Mouse (Mus musculus) layer of hippocampus, postnatal 14 days (tissue): ENCODE data around the gene Igflr1. TPM values are rescaled to one million over a fixed set of nuclear protein-coding genes. Genes with fewer than 3 reads are reported as not detected.

Experiments
- DNase-seq, 2 experiments: peaks; one replicate each; pipeline ENCODE4 v3.0.0; 2021 to 2022; ENCODE audit warnings: low spot score in 2 of 2, mixed read lengths in 1 of 2
- total RNA-seq, 2 experiments: library from RNA; stranded (reverse); gene quantifications; 2 replicates each; pipeline ENCODE4 v1.2.3; 2021

Igflr1 gene
- total RNA-seq, 2 experiments from 2014 or later: 2.1 to 3.7 TPM

GRCm38 (mm10) chr7:30553021-30553589, 12.1 kb upstream of the Igflr1 start:
- DNase-seq: no peak

DNA sequence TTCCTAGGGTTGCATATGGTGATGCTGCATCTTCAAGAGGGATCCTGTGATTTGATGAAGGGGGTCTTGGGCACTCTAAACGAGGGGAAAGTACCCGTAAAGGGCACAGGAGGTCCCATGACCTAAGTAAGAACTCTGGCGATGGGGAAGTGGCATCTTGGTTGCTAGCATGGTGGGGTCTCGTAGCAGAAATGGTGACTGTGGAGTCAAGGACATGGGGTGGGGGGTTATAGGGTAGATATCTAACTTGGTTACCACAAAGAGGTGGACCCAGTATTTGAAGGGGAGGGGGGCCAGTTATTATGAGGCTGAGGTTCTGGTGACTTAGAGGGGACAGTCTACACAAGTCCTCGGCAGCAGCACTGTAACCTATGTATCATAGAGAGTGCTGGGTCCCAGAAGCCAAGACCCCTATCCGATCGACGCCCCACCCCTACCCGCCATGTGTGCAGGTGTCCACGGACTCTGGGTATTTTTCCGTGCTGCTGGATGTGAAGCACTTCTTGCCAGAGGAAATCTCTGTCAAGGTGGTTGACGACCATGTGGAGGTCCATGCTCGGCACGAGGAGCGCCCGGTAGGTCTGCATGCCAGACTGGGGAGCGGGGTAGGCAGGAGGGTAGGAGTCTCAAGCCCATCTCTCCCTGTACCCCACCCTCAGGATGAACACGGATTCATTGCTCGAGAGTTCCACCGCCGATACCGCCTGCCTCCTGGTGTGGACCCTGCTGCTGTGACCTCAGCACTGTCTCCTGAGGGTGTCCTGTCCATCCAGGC, 11.2 kb upstream of the Igflr1 start:
- DNase-seq: no peak

- no peak for DNase-seq
Observed at GRCm38 (mm10) chr7:30556894-30557536, 8.2 kb upstream of the Igflr1 start.

- no peak for DNase-seq
Observed at GRCm38 (mm10) chr7:30557901-30558514, 7.2 kb upstream of the Igflr1 start.

GRCm38 (mm10) chr7:30558656-30559442, 6.4 kb upstream of the Igflr1 start:
- no peak for DNase-seq

GRCm38 (mm10) chr7:30559443-30559954, 5.7 kb upstream of the Igflr1 start, which contains the start of gene Lin37:
Gene Lin37 (minus strand): TSS chr7:30559838.
- DNase-seq: peak; percentile 95 to 99

GRCm38 (mm10) chr7:30560296-30560695, 4.9 kb upstream of the Igflr1 start:
- DNase-seq: no peak

GRCm38 (mm10) chr7:30562526-30563116, 2.6 kb upstream of the Igflr1 start:
- DNase-seq: no peak

- DNase-seq: peak; percentile 94 to 99
Observed at GRCm38 (mm10) chr7:30563117-30563905, 1.9 kb upstream of the Igflr1 start, which contains the start of the genes U2af1l4, Gm49396 and Psenen. Gene U2af1l4 (plus strand): TSS chr7:30563301. Gene Gm49396 (plus strand): TSS chr7:30563344. Gene Psenen (minus strand): TSS chr7:30563627.

DNA sequence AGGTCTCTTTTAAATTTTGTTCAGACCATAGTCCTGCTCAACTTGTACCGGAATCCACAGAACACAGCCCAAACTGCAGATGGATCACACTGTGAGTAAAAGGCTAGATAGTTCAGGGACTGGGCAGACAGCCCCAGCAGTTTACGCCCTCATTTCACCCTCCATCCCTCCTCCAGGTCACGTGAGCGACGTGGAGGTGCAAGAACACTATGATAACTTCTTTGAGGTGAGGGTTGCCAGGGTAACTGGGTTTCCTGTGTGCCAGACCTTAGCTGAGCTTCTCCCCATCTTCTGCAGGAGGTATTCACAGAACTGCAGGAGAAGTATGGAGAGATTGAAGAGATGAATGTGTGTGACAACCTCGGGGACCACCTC, 1.3 kb upstream of the Igflr1 start:
- DNase-seq: no peak

DNA sequence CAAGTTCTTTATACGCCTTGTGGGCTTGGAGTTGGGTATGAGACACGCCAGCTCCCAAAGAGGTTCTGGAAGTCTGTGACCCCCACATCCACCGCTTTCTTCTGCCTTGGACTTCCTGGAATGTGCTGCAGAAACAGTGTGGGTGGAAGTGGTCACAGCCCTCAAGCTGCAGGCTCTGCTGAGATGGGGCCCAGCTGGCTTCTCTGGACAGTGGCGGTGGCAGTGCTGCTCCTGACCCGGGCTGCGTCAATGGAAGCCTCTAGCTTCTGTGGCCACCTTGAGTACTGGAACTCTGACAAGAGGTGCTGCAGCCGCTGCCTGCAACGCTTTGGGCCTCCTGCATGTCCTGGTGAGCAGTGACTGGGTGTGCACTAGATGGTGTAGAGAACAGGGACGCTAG, 806 bp downstream of the Igflr1 start:
- no peak for DNase-seq

DNA sequence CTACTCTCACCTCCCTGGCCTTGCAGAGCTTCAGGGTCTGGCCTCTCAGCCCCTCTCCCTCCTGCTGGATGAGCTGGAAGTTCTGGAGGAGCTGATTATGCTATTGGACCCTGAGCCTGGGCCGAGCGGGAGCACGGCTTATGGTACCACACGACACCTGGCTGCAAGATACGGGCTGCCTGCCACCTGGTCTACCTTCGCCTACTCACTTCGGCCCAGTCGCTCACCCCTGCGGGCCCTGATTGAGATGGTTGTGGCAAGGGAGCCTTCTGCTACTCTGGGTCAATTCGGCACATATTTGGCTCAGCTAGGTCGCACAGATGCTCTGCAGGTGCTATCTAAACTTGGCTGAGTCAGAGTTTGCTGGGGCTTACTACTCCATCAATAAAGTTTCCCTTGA, 2.3 kb downstream of the Igflr1 start:
- no peak for DNase-seq

DNA sequence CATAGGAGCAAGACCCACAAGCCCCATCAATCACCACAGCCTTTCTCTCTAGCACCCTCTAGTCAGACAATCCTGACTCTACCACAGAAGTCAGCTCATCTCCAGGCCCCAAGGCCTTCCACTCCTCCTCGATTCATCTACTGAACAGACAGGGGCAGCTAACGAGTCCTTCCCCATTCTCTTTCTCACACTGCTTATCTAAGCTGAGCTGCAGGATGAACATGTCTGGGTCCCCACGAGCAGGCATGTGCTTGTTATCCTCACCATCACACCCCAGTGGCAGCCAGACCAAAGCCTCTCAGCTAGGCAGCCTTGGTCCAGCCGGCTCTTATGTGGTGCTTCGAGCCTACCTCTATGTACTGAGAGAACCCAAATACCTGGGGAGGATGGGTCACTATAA, 7.2 kb downstream of the Igflr1 start:
- no peak for DNase-seq

DNA sequence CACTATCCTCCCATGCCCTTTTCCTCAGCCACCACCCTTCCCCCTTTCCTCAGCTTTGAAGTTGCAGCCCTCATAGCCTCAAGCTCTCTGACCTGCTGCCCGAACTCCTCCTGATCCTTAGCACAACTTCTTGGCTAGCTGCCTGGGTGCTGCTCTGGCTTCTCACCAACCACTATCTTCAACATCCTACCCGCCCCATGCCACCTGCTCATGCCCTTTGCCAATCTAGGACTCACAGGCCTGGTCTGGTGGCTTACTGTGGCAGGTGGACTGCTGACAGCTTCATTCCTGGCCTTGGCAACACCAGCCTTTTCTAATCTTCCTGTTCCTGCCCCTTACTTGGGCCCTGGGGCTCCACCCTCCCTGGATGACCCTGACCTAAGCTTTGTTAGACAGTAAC, 7.7 kb downstream of the Igflr1 start:
- no peak for DNase-seq

GRCm38 (mm10) chr7:30579950-30580349, 14.7 kb downstream of the Igflr1 start:
- no peak for DNase-seq

- DNase-seq: no peak
Observed at GRCm38 (mm10) chr7:30581547-30581946, 16.3 kb downstream of the Igflr1 start.

GRCm38 (mm10) chr7:30584339-30584738, 19.1 kb downstream of the Igflr1 start:
- no peak for DNase-seq

DNA sequence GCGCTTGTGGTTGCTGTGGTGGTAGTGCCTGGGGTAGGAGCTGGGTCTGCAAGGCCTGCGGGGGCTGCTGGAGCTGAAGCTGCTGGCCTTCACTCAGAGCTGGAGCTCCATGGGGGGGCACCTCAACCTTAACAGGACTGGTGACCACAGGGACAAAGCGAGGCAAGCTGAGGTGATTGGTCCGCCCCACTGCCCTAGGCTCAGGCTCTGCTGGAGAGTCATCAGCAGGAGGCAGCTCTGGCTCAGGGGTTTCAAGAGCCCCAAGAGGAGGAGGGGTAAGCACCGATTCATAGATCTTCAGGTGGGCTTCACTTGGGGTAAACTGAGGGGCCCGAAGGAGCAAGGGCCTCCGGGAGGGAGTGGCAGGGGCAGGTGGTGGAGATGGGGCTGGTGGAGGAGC, 19.9 kb downstream of the Igflr1 start:
- DNase-seq: no peak

DNA sequence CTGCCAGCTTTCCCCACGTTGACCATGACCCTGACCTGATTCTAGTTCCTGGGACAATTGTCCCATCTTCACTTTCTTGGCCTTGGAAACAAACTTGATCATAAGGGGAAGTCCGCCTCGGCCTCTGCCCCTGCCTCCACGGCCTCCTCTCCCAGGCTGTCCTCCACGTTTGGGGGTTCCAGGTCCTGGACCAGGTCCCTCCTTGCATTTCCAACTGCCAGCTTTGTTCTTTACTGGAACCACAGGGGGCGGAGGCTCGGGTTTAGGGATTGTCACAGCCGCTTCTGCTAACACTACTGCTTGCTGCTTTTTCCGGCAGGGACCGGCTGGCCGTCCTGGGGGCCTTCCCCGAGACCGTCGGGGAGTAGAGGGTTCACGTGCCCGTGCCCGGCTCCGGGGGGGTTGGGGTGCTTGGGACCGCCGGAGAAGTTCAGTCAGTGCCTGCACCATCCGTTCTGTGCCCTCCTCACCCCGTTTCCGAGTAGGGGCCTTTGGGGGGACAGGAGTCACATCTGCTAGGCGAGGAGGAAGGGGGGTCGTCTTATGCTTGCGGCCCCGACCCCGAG, 21.3 kb downstream of the Igflr1 start:
- DNase-seq: no peak
